In the genomic region with DNA sequence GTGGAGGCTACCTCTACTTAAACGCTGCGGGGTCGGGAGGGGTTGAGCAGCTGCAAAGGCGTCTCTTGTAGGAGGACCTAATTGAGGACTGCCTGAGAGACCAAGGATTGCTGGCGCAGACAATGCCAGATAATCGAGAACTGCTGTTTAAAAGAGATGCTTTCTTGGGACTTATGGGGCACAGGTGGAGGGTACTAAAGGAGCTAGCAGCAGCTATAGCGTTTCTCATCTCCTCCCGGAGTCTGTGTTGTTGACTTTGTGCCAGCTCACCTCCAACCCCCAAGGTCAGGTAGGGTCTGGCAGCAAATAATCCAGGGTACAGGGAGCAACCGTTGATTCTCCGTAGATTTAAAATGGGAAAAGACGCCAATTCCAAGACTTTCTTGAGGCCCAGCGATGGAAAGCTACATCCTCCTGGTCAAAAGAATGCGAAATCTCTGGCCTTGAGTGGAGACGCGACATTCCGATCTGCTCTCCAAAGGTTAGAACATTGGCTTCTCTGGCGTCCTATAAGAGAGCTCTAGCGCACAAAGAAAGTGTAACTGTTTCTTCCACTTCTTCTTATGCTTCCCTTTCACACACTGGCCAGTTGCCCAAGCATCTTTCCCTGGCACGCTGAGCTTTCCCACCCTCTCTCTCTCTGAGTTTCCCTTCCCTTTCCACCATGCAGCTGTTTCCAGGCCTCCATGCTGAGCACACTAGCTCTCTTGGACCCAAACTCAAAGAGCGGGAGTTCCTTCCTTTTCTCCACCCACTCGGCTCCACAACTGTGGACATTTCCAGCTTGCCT, we compare ENCODE assay signal across 10 mouse cellular contexts.
DNase-seq lines count a peak whose midpoint lies in the region; ATAC-seq and TF ChIP-seq lines count a peak whose summit lies in the region.
"Had no signal": no experiment of that assay in that cellular context is flagged by ENCODE, and none has a peak within 500 bp of the region (broad histone marks: within the 10 kb centered on the region; RNA-seq: fewer than 3 reads in every experiment).

No protein-coding gene starts in this region.

- no peak overlapping the region for H3K27ac ChIP-seq in layer of hippocampus, adult 2 months
- no peak overlapping the region for H3K27ac ChIP-seq in forebrain, embryonic 11.5 days (ENCODE audit: low read depth, low read length)
- H3K27ac ChIP-seq: embryonic facial prominence, embryonic 12.5 days; liver, embryonic 14.5 days had no signal

- DNase-seq in layer of hippocampus, adult 11-12 months (ENCODE audit: low spot score): peak; percentile 35
- no peak for DNase-seq in layer of hippocampus, adult 2 months (ENCODE audit: low spot score in 2 of 2)
- DNase-seq in gastrocnemius, postnatal 14 days: peak; percentile 59
- peak; percentile 55 to 57 for DNase-seq in heart, postnatal 36 days
- DNase-seq in right cerebral cortex, postnatal 4 days: peak; percentile 13
- DNase-seq in forebrain, embryonic 11.5 days (ENCODE audit: low spot score): no peak
- DNase-seq in cerebellum, postnatal 4 days (ENCODE audit: low spot score in 2 of 2): no peak

- intact Hi-C loops in gastrocnemius, postnatal 14 days (cut with DNase I; ENCODE audit: low total_unique reads): no loop called here
- intact Hi-C loops in heart, postnatal 36 days (cut with DNase I): no loop called here

- H3K36me3 ChIP-seq in forebrain, embryonic 11.5 days (ENCODE audit: control insufficient read depth, insufficient read depth, low read length): no peaks in the 10 kb centered on the region
- H3K36me3 ChIP-seq: embryonic facial prominence, embryonic 12.5 days; G1E had no signal

- ATAC-seq in forebrain, embryonic 11.5 days (replicated peaks; ENCODE audit: low FRiP score): no peak

- H3K9me3 ChIP-seq in forebrain, embryonic 11.5 days (ENCODE audit: control insufficient read depth, low read length): no peaks in the 10 kb centered on the region
- H3K9me3 ChIP-seq: embryonic facial prominence, embryonic 12.5 days; G1E had no signal

- no peak overlapping the region for H3K9ac ChIP-seq in forebrain, embryonic 11.5 days (ENCODE audit: low read length)
- H3K9ac ChIP-seq: embryonic facial prominence, embryonic 12.5 days; liver, embryonic 14.5 days had no signal

- H3K4me3 ChIP-seq in layer of hippocampus, adult 2 months: no peak overlapping the region
- H3K4me3 ChIP-seq in forebrain, embryonic 11.5 days (ENCODE audit: low read depth, low read length): no peak overlapping the region
- H3K4me3 ChIP-seq: embryonic facial prominence, embryonic 12.5 days had no signal

- no peaks in the 10 kb centered on the region for H3K4me1 ChIP-seq in forebrain, embryonic 11.5 days (replicated peaks; ENCODE audit: control insufficient read depth, insufficient read depth, low read length)
- H3K4me1 ChIP-seq: embryonic facial prominence, embryonic 12.5 days had no signal

- WGBS in forebrain, embryonic 11.5 days: 93% methylated on average over 21 of the region's 21 CpGs

- H3K27me3 ChIP-seq in forebrain, embryonic 11.5 days (ENCODE audit: control insufficient read depth, insufficient read depth, low read length): no peaks in the 10 kb centered on the region
- H3K27me3 ChIP-seq: embryonic facial prominence, embryonic 12.5 days had no signal

- TF ChIP-seq CTCF in layer of hippocampus, adult 2 months (conservative IDR thresholded peaks at IDR 0.05): no peak

- no peak overlapping the region for H3K4me2 ChIP-seq in forebrain, embryonic 11.5 days (ENCODE audit: low read depth, low read length, severe bottlenecking)
- H3K4me2 ChIP-seq: embryonic facial prominence, embryonic 12.5 days had no signal

Comparison
In these comparisons a context has a peak if more than half of its experiments do, and no peak if none do; other contexts are left out.
1. DNase-seq: peak in layer of hippocampus, adult 11-12 months (single experiment), gastrocnemius, postnatal 14 days (single experiment), heart, postnatal 36 days (2 of 2) and right cerebral cortex, postnatal 4 days (single experiment); none in layer of hippocampus, adult 2 months (0 of 2), forebrain, embryonic 11.5 days (single experiment) and cerebellum, postnatal 4 days (0 of 2).